Mouse (Mus musculus): Measurements from ENCODE around the gene Cr1l. TPM values are rescaled to one million over a fixed set of nuclear protein-coding genes. Genes with fewer than 3 reads are reported as not detected.

Cr1l gene
- polyA plus RNA-seq, 1 experiment from 2014 or later = 68.7 TPM

DNA sequence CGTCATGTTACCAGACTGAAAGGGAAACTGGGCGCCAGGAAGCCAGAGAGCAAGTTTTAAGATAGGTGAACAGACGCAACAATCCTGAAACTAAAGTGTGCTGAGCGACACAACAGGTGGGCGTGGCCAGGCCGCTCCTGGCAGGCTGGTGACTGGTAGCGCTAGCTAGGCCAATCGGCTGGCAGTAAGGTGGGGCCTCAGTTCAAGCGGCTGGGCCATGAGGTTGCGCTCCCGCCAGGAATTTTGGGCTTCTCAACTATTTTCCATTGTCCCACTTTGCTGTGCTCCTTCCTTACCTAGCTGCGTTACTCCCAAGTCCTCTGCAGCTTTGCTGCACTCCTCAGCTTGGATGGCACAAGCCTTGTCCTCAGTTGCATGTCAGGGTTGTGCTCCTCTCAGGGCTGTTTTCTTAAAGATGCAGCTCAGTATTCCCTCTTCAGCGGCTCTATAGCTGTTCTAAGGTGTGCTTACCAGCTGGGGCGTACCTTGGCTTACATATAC lies 39.1 kb downstream of the Cr1l start, which contains the start of gene Cd46:
Cd46 (minus strand) TSS at position 30 of the 501 bp plus-strand sequence.
- peak within 1 kb of the TSS; percentile 63 for H3K4me3 ChIP-seq
- peak within 1 kb of the TSS; percentile 96 for H3K27ac ChIP-seq
- H3K4me2 ChIP-seq = peak within 1 kb of the TSS; percentile 84
- no peaks in the 10 kb centered on the region for H3K27me3 ChIP-seq (replicated peaks)
- peak within 1 kb of the TSS; percentile 72 for H3K9ac ChIP-seq
- no peaks in the 10 kb centered on the region for H3K9me3 ChIP-seq (replicated peaks)
- 3% methylated on average over 14 of the region's 14 CpGs for WGBS (ENCODE audit: insufficient replicate concordance)
- ATAC-seq = peak; percentile 97
- H3K36me3 ChIP-seq = peaks cover 28% of the 10 kb centered on the region
- H3K4me1 ChIP-seq = peaks cover 54% of the 10 kb centered on the region

DNA sequence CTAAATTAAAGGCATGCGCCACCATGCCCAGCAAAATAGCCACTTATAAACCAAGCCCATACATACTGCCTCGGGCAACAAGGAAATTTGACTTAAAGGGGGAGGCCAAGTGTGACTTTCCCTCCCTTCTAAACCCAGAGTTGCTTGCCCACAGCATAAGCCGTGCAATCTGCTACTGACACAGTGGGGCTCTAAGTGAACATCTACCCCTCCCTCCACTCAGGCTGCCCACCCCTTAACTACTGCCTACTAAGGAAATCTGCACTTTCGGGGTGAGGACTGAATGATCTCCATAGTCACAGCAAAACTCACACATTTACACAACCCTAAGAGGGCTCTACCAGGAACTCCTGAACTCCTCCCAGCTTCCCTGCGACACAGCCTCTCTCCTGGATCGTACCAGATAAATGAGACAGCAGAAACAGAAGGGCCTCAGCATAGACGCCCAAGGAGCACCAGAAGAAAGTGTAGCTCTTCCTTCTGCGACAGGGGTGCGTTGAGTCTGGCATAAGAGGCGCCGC lies 39.6 kb downstream of the Cr1l start:
- 11% methylated on average over 11 of the region's 11 CpGs for WGBS (ENCODE audit: insufficient replicate concordance)
- Histone ChIP-seq H3K9me3 (replicated peaks) (no peaks in the 10 kb centered on the region), H3K27me3 (replicated peaks) (no peaks in the 10 kb centered on the region), H3K36me3 (peaks cover 23% of the 10 kb centered on the region), H3K27ac (peak overlapping the region; percentile 96), H3K9ac (peak overlapping the region; percentile 72), H3K4me3 (peak overlapping the region; percentile 63), H3K4me2 (peak overlapping the region; percentile 84), H3K4me1 (peaks cover 49% of the 10 kb centered on the region)
- peak; percentile 97 for ATAC-seq

DNA sequence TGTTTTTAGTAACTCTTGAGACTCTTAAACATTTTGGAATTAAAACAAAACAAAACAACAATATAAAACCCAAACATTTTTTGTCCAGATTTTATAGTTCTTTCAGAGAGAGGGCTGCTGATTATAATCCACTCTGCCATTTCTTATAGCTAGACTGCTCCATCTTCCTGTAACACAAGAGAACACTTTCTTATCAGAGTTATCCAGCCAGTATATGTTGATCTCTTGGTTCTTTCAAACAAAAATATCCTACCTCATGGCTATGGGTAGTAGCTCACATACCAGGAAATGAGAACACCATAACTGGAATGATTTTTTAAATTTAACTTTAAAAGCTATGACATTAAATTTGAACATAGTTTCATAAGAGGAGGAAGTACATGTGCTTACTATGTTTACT lies 49.2 kb downstream of the Cr1l start:
- no peaks in the 10 kb centered on the region for H3K4me1 ChIP-seq
- H3K4me2 ChIP-seq = no peak overlapping the region
- no peaks in the 10 kb centered on the region for H3K27me3 ChIP-seq (replicated peaks)
- no peak overlapping the region for H3K9ac ChIP-seq
- no peak overlapping the region for H3K4me3 ChIP-seq
- peak; percentile 76; the same call in 1 of the 2 replicates for ATAC-seq
- H3K9me3 ChIP-seq (replicated peaks) = no peaks in the 10 kb centered on the region
- H3K27ac ChIP-seq = no peak overlapping the region
- no peaks in the 10 kb centered on the region for H3K36me3 ChIP-seq

Other genes starting within 250 kb of the Cr1l start
- 26.6 and 28.3 TPM in 2 replicates for gene Cd34, start 192.8 kb downstream of the Cr1l start, polyA plus RNA-seq (2016; fragmentation: Nextera tagmentation; extraction: Ambion mirVana)
- 0.90 and 1.1 TPM in 2 replicates for gene Cd46, start 39.3 kb downstream of the Cr1l start, polyA plus RNA-seq (2016; fragmentation: Nextera tagmentation; extraction: Ambion mirVana)
- gene Cr2, start 45.1 kb upstream of the Cr1l start, polyA plus RNA-seq (2016; fragmentation: Nextera tagmentation; extraction: Ambion mirVana) = 0.10 TPM in 1 of 2 replicates, not detected in the other